Mouse (Mus musculus) C2C12 (cell line): ENCODE data around the gene Rbm20.

Experiments
- CEBPB ChIP-seq: IDR thresholded peaks from one replicate; pipeline ENCODE4 v1.6.1; 2011; ENCODE audit warnings: low read depth, mild to moderate bottlenecking, control low read depth, moderate library complexity
- CTCF ChIP-seq: IDR thresholded peaks from one replicate; pipeline ENCODE4 v1.5.1; 2011; ENCODE audit not compliant: control insufficient read depth, insufficient read depth, insufficient read length
- MAX ChIP-seq: IDR thresholded peaks from one replicate; pipeline ENCODE4 v1.6.1; 2011; ENCODE audit warnings: mild to moderate bottlenecking, control low read depth
- MYOG ChIP-seq: IDR thresholded peaks from one replicate; pipeline ENCODE4 v1.6.1; 2011; ENCODE audit not compliant: control insufficient read depth, insufficient read length; ENCODE audit errors: extremely low read depth
- USF1 ChIP-seq: IDR thresholded peaks from one replicate; pipeline ENCODE4 v1.6.1; 2011; ENCODE audit warnings: low read depth, mild to moderate bottlenecking, control low read depth, moderate library complexity

DNA sequence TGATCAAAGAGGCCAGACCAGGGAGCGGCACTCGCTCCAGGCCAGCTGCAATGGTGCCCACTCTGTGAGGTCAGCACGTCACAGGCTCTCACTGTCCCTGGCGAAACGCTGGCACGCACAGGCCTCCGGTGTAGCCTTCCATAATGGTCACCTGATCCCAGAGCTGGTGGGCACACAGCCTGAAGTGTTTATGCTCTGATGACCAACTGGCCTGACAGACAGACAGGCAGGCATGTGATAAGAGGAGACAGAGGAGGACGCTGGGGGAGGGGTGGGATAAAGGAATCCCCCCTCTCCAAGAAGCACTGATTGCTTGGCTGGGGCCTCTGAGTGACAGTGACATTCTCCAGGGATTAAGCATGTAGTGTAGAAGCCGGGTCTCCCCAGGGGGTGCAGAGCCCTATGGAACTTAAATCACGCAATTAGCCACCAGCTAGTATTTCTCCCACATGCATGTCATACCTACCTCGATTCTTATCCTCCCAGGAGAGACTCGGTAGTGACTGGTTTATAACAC lies 6.4 kb upstream of the Rbm20 start:
- TF ChIP-seq CTCF (no peak), MAX (no peak), MYOG (no peak), USF1 (no peak), CEBPB (no peak)
